Mouse (Mus musculus): ENCODE measurements at regions not wholly inside any gene's neighbourhood (a gene's known extent, or its start where the extent isn't known, plus 50 kb on each side); places are given as distances from the start of the nearest gene placed in this dataset.

DNA sequence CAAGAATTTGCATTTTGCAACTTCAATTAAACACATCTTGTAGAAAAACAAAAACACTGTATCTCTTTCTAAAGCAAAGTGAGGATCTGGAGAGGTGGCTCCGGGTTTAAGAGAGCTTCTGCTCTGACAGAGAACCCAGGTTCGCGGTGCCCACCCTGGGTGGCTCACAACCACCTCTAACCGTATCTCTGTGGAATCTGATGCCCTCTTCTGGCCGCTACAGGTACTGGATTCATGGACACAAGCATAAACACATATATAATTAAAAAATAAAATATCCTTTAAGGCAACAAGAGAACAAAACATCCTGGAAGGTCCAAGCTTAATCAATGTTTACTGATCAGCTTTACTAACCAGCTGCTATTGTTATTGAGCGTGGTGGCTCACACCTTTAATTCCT is 124.3 kb upstream of the Dock1 start:
- TF ChIP-seq GATA1 (IDR thresholded peaks at IDR 0.05; ENCODE audit: borderline replicate concordance, low read length) (no peak), FLI1 (IDR thresholded peaks at IDR 0.05; ENCODE audit: low read length) (no peak)
